Mouse (Mus musculus): ENCODE data around the gene Exosc8.

DNA sequence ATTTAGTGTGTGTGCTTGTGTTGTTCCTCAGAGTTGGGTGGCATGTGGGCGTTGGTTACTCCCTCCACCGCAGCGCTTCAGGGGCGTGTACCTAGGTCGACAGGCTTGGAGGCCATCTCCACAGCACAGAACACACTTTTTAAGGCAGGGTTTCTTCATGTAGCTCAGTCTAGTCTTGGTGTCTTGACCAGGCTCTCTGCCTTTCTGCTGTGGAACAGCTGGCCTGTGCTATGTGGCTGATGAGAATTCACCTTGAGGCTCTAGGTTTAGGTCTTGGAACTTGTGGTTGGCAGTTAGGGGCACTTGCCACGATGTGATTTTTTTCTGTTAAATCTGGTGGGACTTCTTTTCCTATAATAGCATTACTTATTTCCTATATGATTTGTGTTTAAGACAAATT is 20.9 kb downstream of the Exosc8 start, which contains the start of gene Gm21958:
- TF ChIP-seq POLR2A (IDR thresholded peaks at IDR 0.05; ENCODE audit: insufficient read length, low read depth) (no peak), POLR2AphosphoS2 (IDR thresholded peaks at IDR 0.05; ENCODE audit: insufficient read length, low read depth) (no peak), TCF3 (IDR thresholded peaks at IDR 0.05; ENCODE audit: insufficient read length, low read depth) (no peak), REST (IDR thresholded peaks at IDR 0.05; ENCODE audit: insufficient read depth, insufficient read length) (no peak), TCF12 (IDR thresholded peaks at IDR 0.05; ENCODE audit: insufficient read depth, poor library complexity, severe bottlenecking) (no peak), CEBPB (IDR thresholded peaks at IDR 0.05; ENCODE audit: insufficient read depth, poor library complexity, severe bottlenecking) (no peak), USF1 (IDR thresholded peaks at IDR 0.05; ENCODE audit: low read depth) (no peak), MAX (IDR thresholded peaks at IDR 0.05; ENCODE audit: low read depth) (no peak), E2F4 (IDR thresholded peaks at IDR 0.05; ENCODE audit: insufficient read depth) (no peak), MYOD1 (IDR thresholded peaks at IDR 0.05; ENCODE audit: control insufficient read depth in 1 of 3, insufficient read length in 2 of 3, low read depth in 2 of 3) (no peak), SRF (IDR thresholded peaks at IDR 0.05; ENCODE audit: control insufficient read depth, insufficient read length, low read depth) (no peak), MYOG (IDR thresholded peaks at IDR 0.05; ENCODE audit: control insufficient read depth in 1 of 3, insufficient read depth in 1 of 3, insufficient read length in 2 of 3, low read depth in 2 of 3) (no peak)
